Mouse (Mus musculus): ENCODE data around the gene Rspo4. TPM values are rescaled to one million over a fixed set of nuclear protein-coding genes. Genes with fewer than 3 reads are reported as not detected.
A peak's percentile ranks its signal among the peaks of the same experiment; 100 is the strongest.

Gene Rspo4
- polyA plus RNA-seq (2014; fragmentation: Nextera tagmentation; extraction: Ambion mirVana): 0.21 TPM in 1 of 2 replicates, not detected in the other

DNA sequence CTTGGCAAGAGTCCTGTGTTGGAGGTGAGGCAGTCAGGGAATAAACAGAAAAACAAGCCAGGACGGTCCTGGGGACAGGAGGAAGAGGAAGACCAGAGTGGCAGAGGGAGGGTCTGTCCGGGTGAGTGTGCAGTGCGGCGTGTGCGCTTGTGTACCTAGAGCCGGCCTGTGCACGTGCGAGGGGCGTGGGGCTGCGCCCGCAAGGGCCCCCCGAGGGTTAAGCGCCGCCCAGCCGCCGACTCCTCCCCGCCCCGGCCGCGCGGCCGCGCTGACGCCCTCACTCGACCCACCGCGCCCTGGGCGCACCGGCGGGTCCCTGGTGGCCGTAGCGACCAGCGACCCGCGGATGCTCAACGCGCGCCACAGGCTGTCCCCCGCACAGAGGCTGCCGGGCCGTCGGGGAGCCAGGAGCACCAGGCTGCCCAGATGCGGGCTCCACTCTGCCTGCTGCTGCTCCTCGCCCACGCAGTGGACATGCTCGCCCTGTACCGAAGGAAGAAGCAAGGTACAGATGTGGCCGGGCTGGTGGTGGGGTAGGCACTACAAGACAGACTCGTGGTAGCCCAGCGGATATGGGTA lies at the start of gene Rspo4:
Rspo4 (plus strand) TSS at position 280 of the 579 bp plus-strand sequence.
- Histone ChIP-seq H3K36me3 (ENCODE audit: control insufficient read depth, insufficient read depth, low read length) (no peaks in the 10 kb centered on the region), H3K4me1 (ENCODE audit: control insufficient read depth, insufficient read depth, low read length) (peaks cover 5% of the 10 kb centered on the region; the same call in 1 of the 2 replicates), H3K27ac (ENCODE audit: low read depth, low read length) (no peak within 1 kb of the TSS), H3K9ac (ENCODE audit: low read depth, low read length) (peak within 1 kb of the TSS; percentile 44), H3K27me3 (ENCODE audit: control insufficient read depth, insufficient read depth, low read length) (peaks cover 31% of the 10 kb centered on the region), H3K4me3 (ENCODE audit: low read length) (peak within 1 kb of the TSS; percentile 38), H3K4me2 (replicated peaks; ENCODE audit: low read depth, low read length) (peak within 1 kb of the TSS; percentile 72), H3K9me3 (ENCODE audit: control insufficient read depth, low read length) (no peaks in the 10 kb centered on the region)
- ATAC-seq (ENCODE audit: low FRiP score, low TSS enrichment): peak; percentile 65; the same call in 1 of the 2 replicates
- WGBS: 2% methylated on average over 36 of the region's 50 CpGs

DNA sequence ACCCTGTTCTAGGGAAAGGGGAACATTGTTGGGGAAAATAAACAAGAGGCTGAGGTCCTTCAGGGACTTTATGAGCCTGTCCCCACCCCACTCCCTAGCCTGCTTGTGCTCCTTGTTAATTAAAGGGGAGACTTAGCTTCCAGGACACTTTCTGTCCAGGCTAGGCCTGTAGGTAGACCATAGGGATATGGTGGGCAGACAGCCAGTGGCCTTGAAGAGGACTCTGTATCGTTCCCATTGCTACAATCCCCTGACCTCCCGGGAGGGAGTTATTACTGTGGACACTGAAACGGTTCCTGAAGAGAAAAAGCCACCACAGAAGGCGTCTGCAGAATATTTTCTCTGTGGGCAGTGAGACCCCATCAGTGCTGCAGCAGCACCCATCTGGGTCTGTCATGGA lies 27.1 kb upstream of the Rspo4 start:
- H3K4me3 ChIP-seq (ENCODE audit: low read length): no peak overlapping the region
- no peak for ATAC-seq (ENCODE audit: low FRiP score, low TSS enrichment)
- no peaks in the 10 kb centered on the region for H3K27me3 ChIP-seq (ENCODE audit: control insufficient read depth, insufficient read depth, low read length)
- H3K4me1 ChIP-seq (ENCODE audit: control insufficient read depth, insufficient read depth, low read length): no peaks in the 10 kb centered on the region
- H3K9me3 ChIP-seq (ENCODE audit: control insufficient read depth, low read length): no peaks in the 10 kb centered on the region
- H3K4me2 ChIP-seq (replicated peaks; ENCODE audit: low read depth, low read length): no peak overlapping the region
- no peak overlapping the region for H3K27ac ChIP-seq (ENCODE audit: low read depth, low read length)
- H3K9ac ChIP-seq (ENCODE audit: low read depth, low read length): no peak overlapping the region
- no peaks in the 10 kb centered on the region for H3K36me3 ChIP-seq (ENCODE audit: control insufficient read depth, insufficient read depth, low read length)
- WGBS: 74% methylated on average over 4 of the region's 4 CpGs

DNA sequence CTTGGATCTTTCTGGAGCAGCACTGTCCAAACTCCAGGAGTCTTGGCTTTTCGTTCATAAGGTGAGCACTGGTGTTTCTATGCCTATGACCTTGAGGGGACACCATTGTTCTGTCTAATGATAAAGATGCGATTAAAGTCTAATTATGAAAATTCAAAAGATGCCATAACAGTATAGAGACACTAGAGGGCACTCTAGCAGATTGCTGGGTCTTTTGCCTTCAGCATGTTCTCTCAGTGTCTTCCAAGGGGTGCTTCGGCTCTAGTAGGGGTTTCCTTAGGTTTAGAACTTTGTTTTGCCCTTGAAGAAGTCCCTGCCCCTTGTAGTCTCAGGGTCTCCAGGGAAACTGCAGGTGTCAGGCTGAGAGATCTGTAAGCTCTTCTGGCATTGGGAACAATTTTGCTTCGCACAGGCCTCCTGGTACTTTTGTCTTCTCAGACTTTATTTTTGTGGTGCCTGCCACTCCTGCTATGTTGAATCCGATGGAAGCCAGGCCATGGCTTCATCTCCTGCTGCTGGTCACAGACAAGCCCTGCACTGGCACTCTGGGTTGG lies 19.6 kb downstream of the Rspo4 start:
- H3K27ac ChIP-seq (ENCODE audit: low read depth, low read length): no peak overlapping the region
- H3K4me3 ChIP-seq (ENCODE audit: low read length): no peak overlapping the region
- no peak for ATAC-seq (ENCODE audit: low FRiP score, low TSS enrichment)
- H3K9me3 ChIP-seq (ENCODE audit: control insufficient read depth, low read length): no peaks in the 10 kb centered on the region
- H3K9ac ChIP-seq (ENCODE audit: low read depth, low read length): no peak overlapping the region
- H3K27me3 ChIP-seq (ENCODE audit: control insufficient read depth, insufficient read depth, low read length): no peaks in the 10 kb centered on the region
- 47% methylated on average over 5 of the region's 5 CpGs for WGBS
- no peaks in the 10 kb centered on the region for H3K4me1 ChIP-seq (ENCODE audit: control insufficient read depth, insufficient read depth, low read length)
- no peak overlapping the region for H3K4me2 ChIP-seq (replicated peaks; ENCODE audit: low read depth, low read length)
- H3K36me3 ChIP-seq (ENCODE audit: control insufficient read depth, insufficient read depth, low read length): no peaks in the 10 kb centered on the region

DNA sequence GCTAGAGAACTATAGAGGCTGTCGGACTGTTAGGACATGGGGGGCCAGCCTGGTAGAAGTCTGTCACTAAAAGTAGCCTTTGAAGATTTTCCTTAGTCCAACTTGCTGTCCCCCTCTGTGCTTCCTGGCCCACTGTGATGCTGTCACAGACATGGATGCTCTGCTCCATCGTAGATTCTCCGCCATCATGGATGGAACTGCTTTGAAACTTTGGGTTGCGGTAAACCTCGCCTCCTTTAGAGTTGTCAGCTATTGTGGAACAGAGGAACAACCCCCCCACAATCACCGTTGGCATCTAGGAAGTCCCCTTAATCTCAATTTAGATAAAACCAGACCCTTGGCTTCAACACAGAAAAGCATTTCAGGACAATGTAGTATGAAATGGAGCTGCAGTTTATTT lies 22.2 kb downstream of the Rspo4 start:
- ATAC-seq (ENCODE audit: low FRiP score, low TSS enrichment): no peak
- Histone ChIP-seq H3K36me3 (ENCODE audit: control insufficient read depth, insufficient read depth, low read length) (no peaks in the 10 kb centered on the region), H3K9me3 (ENCODE audit: control insufficient read depth, low read length) (no peaks in the 10 kb centered on the region), H3K27me3 (ENCODE audit: control insufficient read depth, insufficient read depth, low read length) (no peaks in the 10 kb centered on the region), H3K4me3 (ENCODE audit: low read length) (no peak overlapping the region), H3K9ac (ENCODE audit: low read depth, low read length) (no peak overlapping the region), H3K4me2 (replicated peaks; ENCODE audit: low read depth, low read length) (no peak overlapping the region), H3K27ac (ENCODE audit: low read depth, low read length) (no peak overlapping the region), H3K4me1 (ENCODE audit: control insufficient read depth, insufficient read depth, low read length) (no peaks in the 10 kb centered on the region)
- WGBS: 90% methylated on average over 6 of the region's 6 CpGs

DNA sequence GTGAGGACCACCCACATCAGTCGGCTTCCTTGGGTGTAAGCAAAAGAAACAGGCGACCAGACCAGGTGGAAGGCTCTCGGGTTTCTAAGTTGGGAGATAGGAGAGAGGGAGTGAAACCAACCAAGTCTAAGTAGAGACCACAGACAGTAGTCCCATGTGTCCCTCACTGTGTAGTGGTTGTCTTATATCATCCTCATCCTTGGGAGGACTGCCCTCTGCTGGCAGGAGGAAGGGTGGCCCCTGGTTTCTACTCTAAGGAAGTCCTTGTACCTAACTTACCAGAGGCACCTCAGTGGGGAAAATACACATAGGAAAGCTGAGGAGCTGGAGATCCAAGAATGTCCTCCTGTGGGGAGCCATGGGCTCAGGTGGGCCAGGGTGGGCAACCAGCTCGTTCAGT lies 23.8 kb downstream of the Rspo4 start:
- H3K4me2 ChIP-seq (replicated peaks; ENCODE audit: low read depth, low read length): no peak overlapping the region
- ATAC-seq (ENCODE audit: low FRiP score, low TSS enrichment): peak; percentile 76
- no peak overlapping the region for H3K9ac ChIP-seq (ENCODE audit: low read depth, low read length)
- 37% methylated on average over 4 of the region's 4 CpGs for WGBS
- no peaks in the 10 kb centered on the region for H3K36me3 ChIP-seq (ENCODE audit: control insufficient read depth, insufficient read depth, low read length)
- H3K4me1 ChIP-seq (ENCODE audit: control insufficient read depth, insufficient read depth, low read length): no peaks in the 10 kb centered on the region
- H3K27ac ChIP-seq (ENCODE audit: low read depth, low read length): no peak overlapping the region
- H3K27me3 ChIP-seq (ENCODE audit: control insufficient read depth, insufficient read depth, low read length): no peaks in the 10 kb centered on the region
- no peak overlapping the region for H3K4me3 ChIP-seq (ENCODE audit: low read length)
- no peaks in the 10 kb centered on the region for H3K9me3 ChIP-seq (ENCODE audit: control insufficient read depth, low read length)

DNA sequence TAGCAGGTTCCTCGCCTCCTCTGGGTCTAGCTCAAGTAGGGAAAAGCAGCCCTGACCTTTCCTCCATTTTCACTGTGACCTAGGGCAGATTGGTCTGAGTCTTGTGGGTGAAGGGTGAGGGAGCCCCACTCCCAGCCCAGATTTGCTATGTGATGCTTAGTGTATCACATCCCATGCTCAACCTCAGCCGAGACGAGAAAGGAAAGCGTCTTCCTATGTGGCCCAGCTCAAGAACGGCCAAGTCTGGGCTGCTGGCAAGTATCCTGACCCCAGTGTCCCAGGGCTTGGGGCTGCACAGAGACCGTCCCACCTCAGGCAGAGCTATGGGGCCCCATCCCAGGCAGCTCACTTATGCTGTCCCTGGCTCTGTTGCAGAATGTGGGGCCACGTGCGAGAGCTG lies 25.5 kb downstream of the Rspo4 start:
- Histone ChIP-seq H3K36me3 (ENCODE audit: control insufficient read depth, insufficient read depth, low read length) (no peaks in the 10 kb centered on the region), H3K4me2 (replicated peaks; ENCODE audit: low read depth, low read length) (no peak overlapping the region), H3K4me1 (ENCODE audit: control insufficient read depth, insufficient read depth, low read length) (no peaks in the 10 kb centered on the region), H3K4me3 (ENCODE audit: low read length) (no peak overlapping the region), H3K27me3 (ENCODE audit: control insufficient read depth, insufficient read depth, low read length) (no peaks in the 10 kb centered on the region; the same call in 1 of the 2 replicates), H3K9me3 (ENCODE audit: control insufficient read depth, low read length) (no peaks in the 10 kb centered on the region), H3K27ac (ENCODE audit: low read depth, low read length) (no peak overlapping the region), H3K9ac (ENCODE audit: low read depth, low read length) (no peak overlapping the region)
- 82% methylated on average over 8 of the region's 8 CpGs for WGBS
- ATAC-seq (ENCODE audit: low FRiP score, low TSS enrichment): no peak

DNA sequence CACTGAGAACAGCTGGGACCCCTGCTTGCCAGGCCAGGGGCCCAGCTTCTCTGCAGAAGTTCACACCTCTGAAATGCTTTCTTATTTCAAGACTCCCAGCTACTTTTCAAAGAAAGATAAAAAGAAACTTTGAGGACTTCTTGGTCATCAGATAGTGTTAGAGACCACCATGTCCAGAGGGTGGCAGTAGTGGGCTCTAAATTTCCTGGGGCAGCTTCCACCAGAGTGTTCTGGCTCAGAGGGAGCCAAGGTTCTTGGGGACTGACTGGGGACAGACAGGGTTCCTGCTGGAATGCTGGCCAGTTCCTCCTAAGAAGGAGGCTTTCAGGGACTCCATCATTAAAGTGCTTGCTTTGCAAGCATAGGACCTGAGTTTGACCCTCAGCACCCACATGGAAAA lies 31.8 kb downstream of the Rspo4 start:
- Histone ChIP-seq H3K4me2 (replicated peaks; ENCODE audit: low read depth, low read length) (no peak overlapping the region), H3K9me3 (ENCODE audit: control insufficient read depth, low read length) (no peaks in the 10 kb centered on the region)

DNA sequence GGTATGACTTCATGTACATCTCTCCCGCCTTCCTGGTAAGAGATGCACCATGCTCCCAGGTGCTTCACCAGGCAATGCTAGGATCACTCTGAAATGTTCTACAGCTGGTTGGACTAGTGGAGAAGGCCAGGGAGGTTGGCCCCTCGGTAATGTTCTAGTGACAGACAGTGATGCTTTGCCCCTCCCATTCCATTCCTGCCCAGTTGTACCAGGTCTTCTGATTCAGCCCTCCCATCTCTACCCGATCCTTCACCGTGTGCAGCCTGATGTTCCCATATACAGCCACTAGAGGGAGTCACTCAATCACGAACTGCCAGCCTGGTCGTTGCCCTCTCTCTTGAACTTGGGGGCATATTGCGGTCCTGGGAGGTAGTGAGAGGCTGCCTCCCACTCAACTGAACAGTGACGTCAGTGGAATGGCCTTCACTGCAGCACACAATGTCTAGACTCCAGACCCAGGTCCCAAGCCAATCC lies 33.3 kb downstream of the Rspo4 start:
- Histone ChIP-seq H3K36me3 (ENCODE audit: control insufficient read depth, insufficient read depth, low read length) (no peaks in the 10 kb centered on the region), H3K27ac (ENCODE audit: low read depth, low read length) (no peak overlapping the region), H3K4me2 (replicated peaks; ENCODE audit: low read depth, low read length) (no peak overlapping the region), H3K4me1 (ENCODE audit: control insufficient read depth, insufficient read depth, low read length) (no peaks in the 10 kb centered on the region), H3K9me3 (ENCODE audit: control insufficient read depth, low read length) (no peaks in the 10 kb centered on the region), H3K9ac (ENCODE audit: low read depth, low read length) (no peak overlapping the region), H3K4me3 (ENCODE audit: low read length) (no peak overlapping the region), H3K27me3 (ENCODE audit: control insufficient read depth, insufficient read depth, low read length) (no peaks in the 10 kb centered on the region; the same call in 1 of the 2 replicates)
- 13% methylated on average over 8 of the region's 8 CpGs for WGBS
- peak; percentile 54; the same call in 1 of the 2 replicates for ATAC-seq (ENCODE audit: low FRiP score, low TSS enrichment)

More for the DNA sequence above, 31.8 kb downstream of the Rspo4 start:
- Histone ChIP-seq H3K36me3 (ENCODE audit: control insufficient read depth, insufficient read depth, low read length) (no peaks in the 10 kb centered on the region), H3K27me3 (ENCODE audit: control insufficient read depth, insufficient read depth, low read length) (no peaks in the 10 kb centered on the region; the same call in 1 of the 2 replicates), H3K4me3 (ENCODE audit: low read length) (no peak overlapping the region), H3K4me1 (ENCODE audit: control insufficient read depth, insufficient read depth, low read length) (no peaks in the 10 kb centered on the region), H3K9ac (ENCODE audit: low read depth, low read length) (no peak overlapping the region), H3K27ac (ENCODE audit: low read depth, low read length) (no peak overlapping the region)
- ATAC-seq (ENCODE audit: low FRiP score, low TSS enrichment): peak; percentile 30; the same call in 1 of the 2 replicates

DNA sequence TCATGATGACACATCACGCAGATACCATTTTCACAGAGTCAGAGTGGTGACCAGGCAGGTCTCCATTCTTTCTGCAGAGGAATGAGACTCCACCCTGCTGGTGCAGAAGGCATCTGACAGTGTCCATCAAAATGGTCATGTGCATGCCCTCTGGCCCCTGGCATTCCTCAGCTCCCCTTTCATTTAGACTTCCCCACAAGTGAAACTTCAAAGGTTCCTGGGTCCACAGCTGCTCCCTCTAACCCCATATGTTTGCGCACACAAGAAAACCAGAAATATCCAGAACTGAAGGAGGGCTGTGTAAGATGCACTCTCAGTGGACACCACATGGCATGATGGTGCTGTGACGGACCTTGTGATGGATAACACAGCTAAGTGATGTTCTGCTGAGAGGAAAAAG lies 35.9 kb downstream of the Rspo4 start:
- 82% methylated on average over 3 of the region's 3 CpGs for WGBS
- H3K4me2 ChIP-seq (replicated peaks; ENCODE audit: low read depth, low read length): no peak overlapping the region
- ATAC-seq (ENCODE audit: low FRiP score, low TSS enrichment): no peak
- H3K27ac ChIP-seq (ENCODE audit: low read depth, low read length): no peak overlapping the region
- H3K27me3 ChIP-seq (ENCODE audit: control insufficient read depth, insufficient read depth, low read length): no peaks in the 10 kb centered on the region
- no peak overlapping the region for H3K9ac ChIP-seq (ENCODE audit: low read depth, low read length)
- H3K4me3 ChIP-seq (ENCODE audit: low read length): no peak overlapping the region
- H3K4me1 ChIP-seq (ENCODE audit: control insufficient read depth, insufficient read depth, low read length): no peaks in the 10 kb centered on the region
- no peaks in the 10 kb centered on the region for H3K9me3 ChIP-seq (ENCODE audit: control insufficient read depth, low read length)
- no peaks in the 10 kb centered on the region for H3K36me3 ChIP-seq (ENCODE audit: control insufficient read depth, insufficient read depth, low read length)

All from kidney, embryonic 14.5 days (tissue).